Mouse (Mus musculus): Measurements from ENCODE around the gene Spaca6. TPM values are rescaled to one million over a fixed set of nuclear protein-coding genes. Genes with fewer than 3 reads are reported as not detected.
"Not testable (repeated sequence)": the region's sequence is repeated elsewhere in the genome, so short reads cannot be mapped to it uniquely, and the experiment has no call there.

The Spaca6 gene
- polyA plus RNA-seq, 1 experiment = 110 TPM

DNA sequence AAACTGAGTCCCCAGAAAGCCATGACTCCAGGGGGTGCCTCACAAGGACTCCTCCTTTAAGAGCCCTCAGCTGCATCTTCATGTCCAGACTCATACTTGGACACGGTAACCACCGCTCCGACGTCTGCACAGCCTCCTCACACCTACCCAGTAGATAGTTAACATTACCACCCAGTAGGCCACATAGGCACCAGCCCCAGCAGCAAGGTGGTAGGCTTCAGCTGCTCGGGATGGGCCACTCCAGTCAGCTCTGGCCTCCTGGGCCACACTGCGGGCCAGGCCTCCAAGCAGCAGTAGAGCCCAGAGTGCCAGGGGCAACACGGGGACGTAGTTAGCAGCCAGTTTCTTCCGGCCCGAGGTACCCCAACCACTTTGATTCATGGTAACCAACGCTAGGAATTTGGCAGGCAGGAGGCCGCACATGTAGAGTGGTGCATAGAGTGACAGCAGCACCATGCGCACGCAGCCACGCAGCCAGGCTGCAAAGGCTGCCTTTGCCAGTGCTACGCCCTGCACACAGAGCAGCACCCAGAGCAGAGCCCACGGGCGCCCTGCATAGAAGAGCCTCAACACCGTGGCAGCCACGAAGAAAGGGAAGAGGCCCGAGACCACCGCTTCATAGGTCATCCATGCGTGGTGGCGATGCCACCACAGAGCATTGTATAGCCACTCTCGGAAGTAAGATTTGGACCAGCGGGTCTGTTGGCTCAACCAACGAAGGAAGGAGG, 16.7 kb downstream of the Spaca6 start:
- Histone ChIP-seq H3K4me3 (ENCODE audit: insufficient read depth, low read length) (no peak overlapping the region), H3K4me1 (ENCODE audit: control insufficient read depth, insufficient read depth, low read length) (peaks cover 13% of the 10 kb centered on the region), H3K27ac (ENCODE audit: insufficient read depth, low read depth, low read length) (no peak overlapping the region)
- TF ChIP-seq POLR2A (IDR thresholded peaks at IDR 0.05; ENCODE audit: borderline replicate concordance, low read depth, low read length) = no peak
- TF ChIP-seq CTCF (IDR thresholded peaks at IDR 0.05; ENCODE audit: low read depth, low read length) = no peak

DNA sequence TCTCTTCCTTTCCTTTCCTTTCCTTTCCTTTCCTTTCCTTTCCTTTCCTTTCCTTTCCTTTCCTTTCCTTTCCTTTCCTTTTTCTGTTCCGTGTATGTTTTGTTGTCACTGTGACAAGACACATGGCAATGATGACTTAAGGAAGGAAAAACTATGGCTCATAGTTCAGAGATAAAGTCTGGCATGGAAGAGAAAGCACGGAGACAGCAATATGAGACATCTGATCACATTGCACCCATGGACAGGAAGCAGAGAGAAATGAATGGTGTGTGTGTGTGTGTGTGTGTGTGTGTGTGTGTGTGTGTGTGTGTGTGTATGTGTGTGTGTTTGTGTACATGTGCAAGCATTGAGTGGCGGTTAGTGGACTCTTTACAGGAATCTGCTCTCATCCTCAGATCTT, 17.6 kb downstream of the Spaca6 start:
- H3K4me3 ChIP-seq (ENCODE audit: insufficient read depth, low read length); H3K4me1 ChIP-seq (ENCODE audit: control insufficient read depth, insufficient read depth, low read length); H3K27ac ChIP-seq (ENCODE audit: insufficient read depth, low read depth, low read length): not testable (repeated sequence)

DNA sequence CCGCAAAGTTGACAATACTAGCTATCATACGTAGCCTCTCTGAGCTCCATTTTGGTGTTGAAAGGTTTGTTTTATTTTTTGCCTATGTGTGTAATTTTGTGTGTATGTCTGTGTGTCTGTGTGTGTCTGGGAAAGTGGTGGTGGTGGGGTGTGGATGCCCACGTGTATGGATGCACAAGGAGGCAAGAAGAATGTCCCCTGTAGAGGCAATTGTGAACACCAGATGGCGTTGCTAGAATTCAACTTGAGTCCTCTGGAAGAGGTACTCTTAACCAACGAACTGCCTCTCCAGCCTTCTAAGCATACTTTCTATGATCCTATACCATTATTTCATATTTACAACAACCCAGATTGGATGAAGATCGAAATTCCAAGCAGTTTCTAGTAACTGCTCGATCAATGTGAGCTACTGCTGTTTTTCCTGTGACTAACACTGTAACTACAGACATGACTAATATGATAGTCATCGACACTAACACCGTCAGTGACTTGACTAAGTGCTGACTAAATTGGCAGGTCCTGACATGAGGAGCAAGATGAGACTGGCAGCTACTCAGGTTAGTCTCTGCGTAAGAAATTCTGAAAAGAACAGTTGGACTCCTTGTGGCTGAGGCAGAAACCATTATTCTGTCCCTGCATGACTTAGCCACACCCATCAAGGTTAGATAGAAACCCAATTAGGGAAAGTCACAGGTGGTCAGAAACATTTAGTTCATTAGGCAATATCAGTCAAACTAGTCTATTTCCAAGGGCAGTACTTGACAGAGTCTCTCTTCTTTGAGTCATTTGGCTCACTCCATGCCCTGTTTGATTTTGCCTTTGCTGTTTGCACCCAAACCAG, 18.4 kb downstream of the Spaca6 start:
- no peak for TF ChIP-seq POLR2A (IDR thresholded peaks at IDR 0.05; ENCODE audit: borderline replicate concordance, low read depth, low read length)
- peak; percentile 19; the same call in 1 of the 2 replicates for TF ChIP-seq CTCF (IDR thresholded peaks at IDR 0.05; ENCODE audit: low read depth, low read length)
- Histone ChIP-seq H3K4me3 (ENCODE audit: insufficient read depth, low read length) (no peak overlapping the region), H3K4me1 (ENCODE audit: control insufficient read depth, insufficient read depth, low read length) (peaks cover 5% of the 10 kb centered on the region; the same call in 1 of the 2 replicates), H3K27ac (ENCODE audit: insufficient read depth, low read depth, low read length) (no peak overlapping the region)

DNA sequence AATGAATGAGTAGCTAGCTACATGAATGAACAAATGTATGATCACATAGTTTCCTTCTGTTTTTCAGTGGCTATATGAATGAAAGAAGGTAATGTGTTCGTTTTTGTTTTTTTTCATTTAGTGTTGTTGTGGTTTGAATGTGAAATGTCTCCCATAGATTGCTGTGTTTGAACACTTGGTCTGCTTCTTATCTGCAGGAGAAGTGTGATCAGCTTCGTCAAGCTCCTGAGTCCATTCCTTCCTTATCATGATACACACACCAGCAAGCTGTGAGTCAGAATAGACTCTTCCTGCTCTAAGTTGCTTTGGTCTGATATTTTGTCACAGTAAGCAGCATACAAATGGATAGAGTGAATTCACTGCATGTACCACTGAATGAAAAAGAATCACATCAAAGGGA, 22.0 kb downstream of the Spaca6 start:
- no peak overlapping the region for H3K27ac ChIP-seq (ENCODE audit: insufficient read depth, low read depth, low read length)
- peaks cover 2% of the 10 kb centered on the region; the same call in 1 of the 2 replicates for H3K4me1 ChIP-seq (ENCODE audit: control insufficient read depth, insufficient read depth, low read length)
- TF ChIP-seq CTCF (IDR thresholded peaks at IDR 0.05; ENCODE audit: low read depth, low read length) = no peak
- TF ChIP-seq POLR2A (IDR thresholded peaks at IDR 0.05; ENCODE audit: borderline replicate concordance, low read depth, low read length) = no peak
- no peak overlapping the region for H3K4me3 ChIP-seq (ENCODE audit: insufficient read depth, low read length)

DNA sequence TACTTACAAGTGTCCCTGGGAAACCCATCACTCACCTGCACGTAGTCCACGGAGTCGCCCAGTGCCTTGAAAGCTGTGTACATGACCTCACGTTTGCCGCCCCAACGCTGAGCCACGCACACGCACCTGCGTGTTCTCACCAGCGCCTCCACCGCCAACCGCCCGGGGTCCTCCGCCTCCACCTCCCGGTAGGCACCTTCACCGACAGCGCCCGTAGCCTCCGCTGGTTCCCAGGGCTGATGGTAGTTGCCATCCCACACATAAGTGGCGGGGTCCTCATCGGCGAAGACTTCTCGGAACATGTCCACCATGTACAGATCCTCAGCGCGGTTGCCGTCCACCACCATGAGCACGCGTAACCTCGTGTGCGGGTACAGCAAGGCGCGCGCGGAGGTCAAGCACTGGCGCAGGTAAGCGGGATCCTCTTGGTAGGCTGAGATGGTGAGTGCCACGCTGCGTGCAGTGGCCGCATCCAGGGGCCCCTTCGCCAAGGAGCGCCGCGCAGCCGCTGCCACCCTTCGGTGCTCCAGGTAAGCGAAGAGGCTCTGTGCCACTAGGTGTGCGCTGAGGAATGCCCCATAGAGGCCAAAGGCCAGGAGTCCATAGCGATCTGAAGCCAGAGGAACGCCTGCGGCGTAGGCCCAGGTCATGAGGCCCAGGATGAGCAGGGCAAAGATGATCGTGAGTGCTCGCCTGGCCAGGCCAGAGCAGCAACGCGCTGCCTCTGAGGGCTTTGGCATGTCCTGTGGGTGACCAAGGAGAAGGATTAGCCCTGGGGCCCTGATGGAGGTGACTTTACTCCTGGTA, 23.2 kb downstream of the Spaca6 start:
- no peak overlapping the region for H3K27ac ChIP-seq (ENCODE audit: insufficient read depth, low read depth, low read length)
- TF ChIP-seq POLR2A (IDR thresholded peaks at IDR 0.05; ENCODE audit: borderline replicate concordance, low read depth, low read length) (no peak), CTCF (IDR thresholded peaks at IDR 0.05; ENCODE audit: low read depth, low read length) (no peak)
- no peak overlapping the region for H3K4me3 ChIP-seq (ENCODE audit: insufficient read depth, low read length)
- H3K4me1 ChIP-seq (ENCODE audit: control insufficient read depth, insufficient read depth, low read length) = 0 out of 2 replicates have a peak, but pooled peaks cover 2% of the 10 kb centered on the region

DNA sequence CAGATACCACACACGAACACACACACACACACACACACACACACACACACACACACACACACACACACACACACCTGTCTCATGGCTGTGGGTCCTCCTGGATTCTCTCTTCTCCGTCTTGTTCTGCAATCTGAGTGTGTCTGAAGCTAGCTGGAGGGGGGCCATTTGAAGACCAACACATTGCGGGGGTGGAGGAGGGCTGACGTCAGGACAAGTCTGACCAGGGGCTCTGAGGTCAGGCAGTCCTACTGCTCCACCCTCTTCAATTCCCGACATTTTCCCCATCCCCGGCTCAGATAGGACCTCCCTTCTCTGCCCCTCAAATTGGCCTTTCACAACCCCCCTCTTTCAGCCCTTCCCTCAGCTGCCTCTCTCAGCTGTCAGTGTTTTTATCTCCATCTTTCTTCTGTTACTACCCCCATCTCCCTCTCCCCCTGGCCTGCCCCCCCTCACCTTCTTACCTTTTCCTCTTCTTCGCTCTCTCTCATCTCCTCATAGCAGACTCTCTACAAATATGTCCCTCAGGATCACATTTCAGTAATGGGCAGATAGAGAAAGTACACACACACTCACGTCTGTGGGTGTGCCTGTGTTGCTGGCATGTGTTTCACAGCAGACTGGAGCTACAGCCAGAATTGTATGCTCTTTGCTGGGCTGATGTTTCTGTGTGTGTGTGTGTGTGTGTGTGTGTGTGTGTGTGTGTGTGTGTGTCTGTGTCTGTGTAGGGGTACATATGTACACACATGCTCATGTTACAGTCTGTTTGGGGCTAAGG, 28.3 kb downstream of the Spaca6 start, which contains the start of gene Has1:
Gene Has1 (minus strand): TSS at position 142 of the 775 bp plus-strand sequence.
- Histone ChIP-seq H3K4me1 (ENCODE audit: control insufficient read depth, insufficient read depth, low read length) (peaks cover 8% of the 10 kb centered on the region; the same call in 1 of the 2 replicates), H3K27ac (ENCODE audit: insufficient read depth, low read depth, low read length) (no peak within 1 kb of the TSS), H3K4me3 (ENCODE audit: insufficient read depth, low read length) (no peak within 1 kb of the TSS)
- TF ChIP-seq CTCF (IDR thresholded peaks at IDR 0.05; ENCODE audit: low read depth, low read length) = no peak
- TF ChIP-seq POLR2A (IDR thresholded peaks at IDR 0.05; ENCODE audit: borderline replicate concordance, low read depth, low read length) = no peak

DNA sequence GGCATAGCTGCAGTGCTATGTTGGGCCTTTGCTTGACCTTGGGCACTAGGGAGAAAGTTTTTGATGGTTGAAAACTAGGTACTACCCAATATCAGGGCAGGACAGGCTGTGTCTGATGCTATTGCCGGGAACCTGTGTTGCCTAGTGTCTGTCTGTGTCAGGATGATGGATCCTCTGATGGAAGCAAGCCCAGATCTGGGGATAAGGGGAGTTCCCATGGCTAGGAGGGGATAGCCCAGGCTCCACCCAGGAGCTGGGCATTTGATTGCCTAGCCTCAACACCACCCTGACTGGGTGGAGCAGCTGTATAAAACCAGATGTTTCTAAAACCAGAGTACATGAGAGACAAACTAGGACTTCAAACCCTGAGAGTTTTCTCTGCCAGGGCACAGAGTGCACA, 29.7 kb downstream of the Spaca6 start:
- H3K4me1 ChIP-seq (ENCODE audit: control insufficient read depth, insufficient read depth, low read length) = peaks cover 8% of the 10 kb centered on the region; the same call in 1 of the 2 replicates
- TF ChIP-seq POLR2A (IDR thresholded peaks at IDR 0.05; ENCODE audit: borderline replicate concordance, low read depth, low read length) = no peak
- no peak for TF ChIP-seq CTCF (IDR thresholded peaks at IDR 0.05; ENCODE audit: low read depth, low read length)
- H3K4me3 ChIP-seq (ENCODE audit: insufficient read depth, low read length) = no peak overlapping the region
- no peak overlapping the region for H3K27ac ChIP-seq (ENCODE audit: insufficient read depth, low read depth, low read length)

- H3K4me3 ChIP-seq (ENCODE audit: insufficient read depth, low read length) = no peak overlapping the region
- peaks cover 12% of the 10 kb centered on the region for H3K4me1 ChIP-seq (ENCODE audit: control insufficient read depth, insufficient read depth, low read length)
- no peak for TF ChIP-seq POLR2A (IDR thresholded peaks at IDR 0.05; ENCODE audit: borderline replicate concordance, low read depth, low read length)
- TF ChIP-seq CTCF (IDR thresholded peaks at IDR 0.05; ENCODE audit: low read depth, low read length) = no peak
- no peak overlapping the region for H3K27ac ChIP-seq (ENCODE audit: insufficient read depth, low read depth, low read length)
These were observed 30.5 kb downstream of the Spaca6 start for GRCm38 (mm10) chr17:17857446-17857845.

DNA sequence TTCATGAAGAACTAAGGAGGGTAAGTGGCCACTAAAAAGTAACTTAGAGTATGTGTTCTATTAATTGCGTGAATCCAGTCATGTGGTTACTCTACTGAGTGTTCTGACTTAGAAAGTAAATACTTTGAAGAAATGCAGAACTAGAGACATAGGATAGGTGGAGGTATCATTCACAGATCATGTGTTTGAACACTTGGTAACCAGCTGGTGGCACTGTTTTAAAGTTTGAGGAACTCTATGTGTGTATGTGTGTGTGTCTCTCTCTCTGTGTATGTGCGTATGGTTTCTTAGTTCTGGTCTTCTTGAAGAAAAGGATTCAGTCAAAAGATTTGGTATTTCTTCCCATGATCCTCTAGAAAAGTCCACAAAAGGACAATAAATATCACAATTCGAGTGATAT, 33.2 kb downstream of the Spaca6 start:
- Histone ChIP-seq H3K4me1 (ENCODE audit: control insufficient read depth, insufficient read depth, low read length) (peaks cover 21% of the 10 kb centered on the region), H3K4me3 (ENCODE audit: insufficient read depth, low read length) (no peak overlapping the region), H3K27ac (ENCODE audit: insufficient read depth, low read depth, low read length) (no peak overlapping the region)
- TF ChIP-seq POLR2A (IDR thresholded peaks at IDR 0.05; ENCODE audit: borderline replicate concordance, low read depth, low read length) (no peak), CTCF (IDR thresholded peaks at IDR 0.05; ENCODE audit: low read depth, low read length) (no peak)

All from bone marrow macrophage, adult 2 months (primary cell).